Mouse (Mus musculus) adrenal gland, adult 18-20 months (tissue): ENCODE measurements around the gene Mthfr. TPM values are rescaled to one million over a fixed set of nuclear protein-coding genes. Genes with fewer than 3 reads are reported as not detected.

Source experiments
- DNase-seq, 2 experiments: peaks; one replicate each; pipeline ENCODE4 v3.0.0; 2021 to 2022; ENCODE audit warnings: low spot score in 2 of 2
- total RNA-seq, 2 experiments: library from RNA; stranded (reverse); gene quantifications; 1 replicate in 1 of 2; 2 replicates in 1 of 2; pipeline ENCODE4 v1.2.3; 2021

Gene Mthfr
- total RNA-seq, 2 experiments from 2014 or later, result 33.8 to 37.7 TPM

DNA sequence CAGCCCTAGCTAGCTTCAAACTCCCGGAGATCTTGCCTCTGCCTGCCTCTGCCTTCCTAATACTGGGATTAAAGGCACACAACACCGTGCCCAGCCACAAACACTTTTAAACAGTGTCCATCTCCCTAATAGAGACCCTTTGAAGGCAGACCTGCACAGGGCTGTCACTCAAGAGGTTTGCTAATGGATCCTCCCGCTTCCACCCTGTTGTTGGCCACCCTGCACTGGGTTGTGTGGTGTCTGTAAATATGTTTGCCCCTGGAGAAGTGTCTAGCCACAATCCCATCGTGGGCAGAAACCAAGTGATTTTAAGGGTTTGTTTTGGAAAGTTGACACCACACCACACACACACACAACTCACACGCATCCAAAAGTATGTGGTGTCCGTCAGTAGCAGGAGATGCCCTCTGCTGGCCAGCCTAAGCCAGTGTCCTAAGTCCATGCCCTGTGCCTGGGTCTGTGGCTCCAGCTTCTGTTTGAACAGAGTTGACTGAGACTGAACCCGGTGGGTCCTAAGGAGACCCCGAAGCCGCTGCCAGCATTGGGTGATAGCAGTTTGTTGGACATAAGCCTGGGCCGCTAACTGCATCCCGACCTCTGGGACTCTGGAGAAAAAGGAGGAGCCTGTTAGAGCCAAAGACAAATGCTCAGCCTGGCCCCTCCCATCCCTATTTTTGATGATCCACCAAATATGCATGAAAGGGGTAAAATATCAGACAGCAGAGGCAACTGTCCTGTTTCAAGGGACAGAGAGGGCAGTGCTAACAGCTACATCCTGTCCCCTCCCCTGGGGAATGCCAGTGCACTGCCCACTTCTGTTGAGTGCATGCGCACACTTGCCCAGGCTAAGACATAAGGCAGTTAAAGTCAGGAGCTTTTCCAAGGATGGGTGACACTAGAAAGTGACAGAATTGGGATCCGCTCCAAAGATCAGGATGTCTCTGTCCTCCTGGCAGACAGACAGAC lies 21.5 kb downstream of the Mthfr start:
- peak in 1 of 2 experiments; percentile 39 for DNase-seq

DNA sequence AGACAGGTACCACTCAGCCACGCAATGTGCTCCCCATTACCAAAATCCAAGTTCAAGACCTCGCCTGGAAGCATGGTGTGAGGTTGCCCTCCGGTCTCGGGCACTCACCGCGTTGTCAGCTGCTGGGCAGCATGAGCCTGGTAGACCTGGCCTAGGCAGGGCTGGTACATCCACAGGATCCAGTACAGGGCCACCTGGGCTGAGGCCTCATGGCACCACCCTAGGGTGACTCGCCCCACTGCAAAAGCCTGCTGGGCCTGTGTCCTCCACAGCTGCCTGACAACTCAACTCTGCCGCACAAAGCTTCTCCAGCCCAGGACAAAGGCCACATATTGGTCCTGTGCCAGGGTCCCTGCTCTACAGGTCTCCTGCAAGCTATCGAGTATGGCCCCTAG lies 22.2 kb downstream of the Mthfr start:
- DNase-seq, result no peak

DNA sequence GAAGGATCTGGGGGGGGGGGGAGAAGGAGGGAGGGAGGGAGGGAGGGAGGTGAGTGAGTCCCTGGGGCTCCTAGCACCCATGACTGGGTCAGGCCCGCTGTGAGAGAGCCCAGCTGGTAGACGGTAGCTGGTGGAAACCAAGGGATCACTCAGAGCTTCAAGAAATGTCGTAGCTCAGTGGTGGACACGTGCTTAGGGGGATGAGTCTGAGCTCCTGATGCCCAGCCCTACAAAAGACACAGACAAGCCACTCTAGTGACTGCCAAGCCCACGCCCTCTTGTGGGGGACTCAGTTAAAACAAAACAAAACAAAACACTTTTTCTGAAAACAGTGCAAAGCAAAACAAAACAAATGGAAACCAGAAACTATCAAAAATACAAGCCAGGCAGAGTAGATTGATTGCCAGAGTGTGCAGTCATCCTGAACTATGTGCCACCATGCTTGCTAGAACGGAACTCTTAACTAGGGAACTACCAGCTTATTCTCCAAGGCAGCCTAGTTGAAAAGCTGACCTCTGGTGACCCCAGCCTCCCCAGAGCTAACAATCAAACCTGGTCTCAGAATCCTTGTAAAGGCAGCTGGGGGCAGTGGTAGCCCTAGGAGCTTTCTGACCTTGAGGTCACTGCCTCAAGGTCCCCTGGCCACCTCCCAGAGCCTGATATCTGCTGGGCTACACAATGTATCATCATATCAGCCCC lies 27.0 kb downstream of the Mthfr start:
- no peak for DNase-seq

DNA sequence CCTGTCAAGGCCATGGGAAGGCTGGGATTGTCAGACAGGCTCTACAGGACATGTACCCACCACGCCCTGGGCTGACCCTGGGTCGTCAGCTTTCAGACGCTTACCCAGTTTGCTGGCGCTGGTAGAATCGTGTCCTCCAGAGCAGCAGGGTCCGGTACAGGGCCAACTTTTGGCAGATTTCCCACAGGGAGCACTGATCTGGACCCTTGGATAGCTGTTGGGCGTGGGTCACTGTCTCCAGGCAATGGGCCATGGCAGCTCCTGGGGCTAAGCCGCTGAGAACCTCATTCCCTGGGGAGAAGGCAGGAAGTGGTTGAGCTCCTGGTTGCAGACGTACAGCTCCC lies 27.5 kb downstream of the Mthfr start:
- no peak for DNase-seq

DNA sequence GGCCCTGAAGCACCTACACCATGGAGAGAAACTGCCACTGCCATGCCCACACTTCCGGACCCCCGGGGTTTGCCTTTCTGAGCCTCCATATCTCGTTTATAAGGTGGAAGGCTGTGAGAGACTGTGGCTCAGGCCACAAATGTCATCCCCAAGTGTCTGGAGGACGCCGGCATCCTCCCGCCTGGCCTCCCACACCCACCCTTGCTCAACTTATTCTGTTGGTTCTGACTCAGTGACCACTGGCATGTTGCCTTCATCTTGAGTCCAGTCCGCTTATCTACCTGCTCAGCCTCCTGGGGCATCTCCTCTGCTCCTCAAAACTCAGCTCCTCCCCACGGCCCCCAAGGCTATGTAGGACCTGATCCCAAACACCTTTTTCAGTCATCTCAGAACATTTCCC lies 28.5 kb downstream of the Mthfr start:
- DNase-seq, result no peak

DNA sequence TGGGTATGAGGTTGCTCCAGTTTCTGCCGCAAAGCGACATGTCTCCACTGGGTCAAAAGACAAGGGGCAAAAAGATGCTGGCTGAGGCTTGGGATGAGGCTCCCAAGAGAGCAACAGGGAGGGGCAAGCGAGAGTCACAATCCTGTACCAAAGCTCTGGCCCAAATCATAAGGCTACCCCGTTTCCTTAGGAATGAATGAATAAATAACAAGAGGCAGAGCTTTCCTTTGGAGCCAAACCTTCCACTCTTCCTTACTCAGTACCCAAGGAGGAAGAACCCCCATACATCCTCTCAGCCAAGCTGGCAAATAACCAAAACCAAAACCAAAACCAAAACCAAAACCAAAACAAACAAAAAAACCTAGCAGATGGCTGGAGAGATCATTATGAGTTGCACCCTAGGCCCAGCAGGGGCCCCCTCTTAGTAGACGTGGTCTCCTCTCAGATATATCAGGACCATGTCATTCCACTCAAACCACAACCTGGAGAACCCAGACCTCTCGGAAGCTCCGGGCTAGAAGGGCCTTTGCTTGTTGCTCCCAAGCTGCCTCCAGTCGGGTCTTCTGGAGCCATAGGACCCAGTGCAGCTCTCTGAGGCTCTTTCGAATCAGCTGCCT lies 30.8 kb downstream of the Mthfr start:
- DNase-seq, result no peak

DNA sequence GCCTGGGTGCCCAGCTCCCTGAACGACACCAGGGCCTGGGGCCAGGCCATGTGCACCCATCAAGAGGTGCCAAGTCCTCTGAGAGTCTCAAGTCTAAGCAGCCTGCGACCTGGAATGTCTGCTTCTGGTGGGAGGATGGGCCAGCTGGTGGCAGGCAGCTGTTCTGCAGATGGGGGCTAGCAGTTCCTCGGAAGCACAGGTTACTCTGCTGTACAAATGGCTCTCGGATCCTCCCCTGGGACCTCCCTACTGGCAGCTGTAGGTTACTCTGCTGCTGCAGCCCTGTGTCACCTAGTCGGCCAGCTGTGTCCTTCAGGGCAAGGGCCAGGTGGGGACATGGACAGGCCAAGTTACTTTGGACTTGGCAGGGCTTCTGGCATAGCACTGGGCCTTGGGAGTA lies 32.6 kb downstream of the Mthfr start:
- no peak for DNase-seq

DNA sequence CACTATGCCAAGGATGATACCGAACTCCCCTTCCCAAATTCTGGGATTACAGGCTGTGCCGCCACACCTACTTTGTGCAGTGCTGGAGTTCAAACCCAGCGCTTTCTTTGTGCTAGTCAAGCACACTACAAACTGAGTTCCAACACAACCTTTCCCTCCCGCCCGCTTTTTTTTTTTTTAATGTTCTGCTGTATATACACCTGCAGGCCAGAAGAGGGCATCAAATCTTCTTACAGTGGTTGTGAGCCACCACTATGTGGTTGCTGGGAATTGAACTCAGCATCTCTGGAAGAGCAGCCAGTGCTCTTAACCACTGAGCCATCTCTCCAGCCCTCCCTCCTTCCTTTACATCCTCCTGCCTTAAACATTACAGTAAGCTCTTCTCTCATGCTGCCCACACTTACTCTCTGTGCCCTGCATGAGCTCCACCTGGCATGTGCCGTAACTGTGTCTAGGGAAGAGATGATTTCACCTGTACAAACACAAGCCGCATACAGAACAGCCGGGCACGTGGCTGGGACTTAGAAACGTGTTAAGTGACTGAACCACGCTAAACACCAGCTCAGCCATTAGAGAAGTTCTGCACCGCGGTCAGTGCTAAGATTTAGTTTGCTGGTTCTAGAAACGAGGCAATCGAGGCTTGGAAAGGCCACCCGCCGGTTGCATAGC lies 35.8 kb downstream of the Mthfr start:
- DNase-seq, result no peak

DNA sequence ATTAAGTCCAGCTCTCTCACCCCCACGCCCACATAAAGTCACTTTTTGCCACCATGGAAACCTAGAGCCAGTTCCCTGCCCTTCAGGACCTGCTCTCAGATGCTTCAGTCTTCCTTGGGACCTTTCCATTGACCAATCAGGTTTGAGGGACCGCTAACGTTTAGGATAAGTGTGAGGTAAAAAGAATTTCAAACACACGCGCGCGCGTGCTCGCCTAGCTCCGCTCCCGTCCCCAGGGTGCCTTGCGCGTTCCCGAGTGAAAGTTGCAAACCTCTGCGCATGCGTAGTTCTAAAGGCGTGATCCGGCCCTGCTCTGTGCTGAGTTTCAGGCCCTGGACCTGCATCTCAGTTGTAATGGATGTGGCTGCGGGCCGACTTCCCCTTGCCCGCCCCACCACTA lies 36.4 kb downstream of the Mthfr start:
- peak; percentile 64 to 69 for DNase-seq

DNA sequence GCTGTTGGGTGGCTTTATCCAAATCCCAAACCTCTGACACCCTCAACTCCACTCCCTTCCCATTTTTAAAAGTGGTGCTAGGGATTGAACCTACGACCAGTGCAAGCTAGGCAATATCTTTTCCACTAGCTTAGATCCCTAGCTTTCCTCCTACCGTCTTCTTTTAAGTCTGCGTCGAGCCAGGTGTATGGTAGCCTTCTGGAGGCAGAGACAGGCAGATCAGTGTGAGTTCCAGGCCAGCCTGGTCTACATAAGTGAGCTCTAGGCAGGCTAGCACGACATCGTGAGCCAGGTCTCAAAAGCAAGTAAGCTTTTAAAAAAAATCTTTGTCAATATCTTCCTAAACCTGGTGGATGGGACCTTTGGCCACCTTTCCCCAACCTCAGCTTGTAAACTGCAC lies 37.0 kb downstream of the Mthfr start:
- no peak for DNase-seq

DNA sequence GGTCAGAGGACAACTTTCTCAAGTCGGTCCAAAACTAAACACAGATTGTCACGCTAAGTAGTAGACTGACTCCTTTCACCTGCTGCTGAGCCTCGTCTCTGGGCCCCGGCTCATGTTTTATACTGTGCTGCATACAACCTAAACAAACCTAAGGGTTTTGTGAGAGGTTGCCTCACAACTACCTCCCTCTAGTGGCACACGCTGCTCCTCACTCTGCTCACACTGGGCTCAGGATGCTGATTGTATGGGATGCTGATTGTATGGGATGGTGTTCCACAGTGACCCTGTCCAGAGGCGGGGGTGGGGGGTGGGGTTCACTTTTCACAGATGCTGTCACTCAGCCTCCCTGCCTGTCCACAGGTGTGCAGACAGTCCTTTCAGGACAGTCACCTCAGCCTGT lies 40.3 kb downstream of the Mthfr start:
- no peak for DNase-seq

DNA sequence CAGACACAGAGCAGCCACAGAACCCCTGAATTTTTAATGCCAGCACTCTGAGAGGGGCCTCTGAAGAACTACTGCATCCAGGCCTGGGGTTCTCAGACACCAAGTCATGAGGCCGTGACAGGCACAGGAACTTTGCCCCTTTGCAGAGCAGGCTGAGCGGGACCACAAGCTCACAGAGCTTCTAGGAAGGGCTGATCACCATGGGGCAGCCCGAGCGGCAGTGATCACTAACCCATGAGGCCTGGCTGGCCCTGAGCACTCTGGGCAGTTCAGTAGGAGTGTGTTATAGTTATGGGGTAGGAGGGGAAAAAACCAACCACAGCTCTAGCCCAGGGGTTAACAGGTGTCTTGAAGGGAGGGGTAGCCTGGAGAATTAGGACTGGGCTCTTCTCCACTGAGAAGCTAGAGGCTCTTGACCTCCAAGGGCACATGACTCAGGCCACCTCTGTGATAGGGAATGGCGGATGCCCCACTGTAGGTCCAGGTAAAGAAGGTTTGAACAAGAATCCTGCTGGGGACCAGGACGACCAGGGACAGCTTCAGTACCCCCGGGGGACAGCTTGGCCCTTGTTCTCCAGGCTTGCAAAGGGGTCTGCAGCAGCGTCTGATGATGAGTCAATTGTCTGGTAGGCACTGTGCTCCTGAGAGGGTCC lies 41.2 kb downstream of the Mthfr start:
- no peak for DNase-seq

DNA sequence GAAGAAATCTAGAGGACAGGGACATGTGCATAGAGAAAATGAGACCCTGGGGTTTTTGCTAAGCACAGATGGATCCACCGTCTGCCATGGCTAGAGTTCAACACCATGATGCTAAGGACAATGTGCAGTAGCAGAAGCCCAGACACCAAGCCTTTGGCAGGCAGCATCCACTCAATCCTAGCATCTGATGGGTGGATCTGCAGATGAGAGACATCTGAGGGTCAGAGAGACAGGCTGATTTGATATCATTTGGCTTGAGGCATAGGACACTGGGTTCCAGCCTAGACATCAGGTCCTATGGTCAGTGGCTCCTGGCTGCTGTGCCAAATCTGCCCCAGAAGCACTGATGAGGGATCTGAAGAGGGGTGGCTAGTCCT lies 41.7 kb downstream of the Mthfr start:
- no peak for DNase-seq

DNA sequence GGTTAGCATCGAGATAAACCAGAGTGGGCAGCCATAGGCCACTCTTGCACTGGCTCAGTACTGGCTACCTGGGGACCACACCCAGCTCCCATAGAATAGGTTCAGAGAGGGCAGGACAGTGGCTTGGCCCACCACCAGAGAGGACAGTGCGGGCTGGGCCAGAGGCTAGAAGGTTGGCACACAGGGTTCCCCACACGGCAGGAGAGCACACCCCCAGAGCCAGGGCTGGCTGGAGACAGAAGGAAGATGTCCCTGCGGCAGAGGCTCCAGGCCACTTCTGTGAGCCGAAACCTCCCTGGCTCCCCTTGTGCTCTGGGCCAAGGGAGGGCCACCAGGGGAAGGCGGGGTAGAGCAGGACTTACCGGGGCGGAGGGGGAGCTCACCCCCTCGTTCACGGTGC lies 42.3 kb downstream of the Mthfr start:
- no peak for DNase-seq

DNA sequence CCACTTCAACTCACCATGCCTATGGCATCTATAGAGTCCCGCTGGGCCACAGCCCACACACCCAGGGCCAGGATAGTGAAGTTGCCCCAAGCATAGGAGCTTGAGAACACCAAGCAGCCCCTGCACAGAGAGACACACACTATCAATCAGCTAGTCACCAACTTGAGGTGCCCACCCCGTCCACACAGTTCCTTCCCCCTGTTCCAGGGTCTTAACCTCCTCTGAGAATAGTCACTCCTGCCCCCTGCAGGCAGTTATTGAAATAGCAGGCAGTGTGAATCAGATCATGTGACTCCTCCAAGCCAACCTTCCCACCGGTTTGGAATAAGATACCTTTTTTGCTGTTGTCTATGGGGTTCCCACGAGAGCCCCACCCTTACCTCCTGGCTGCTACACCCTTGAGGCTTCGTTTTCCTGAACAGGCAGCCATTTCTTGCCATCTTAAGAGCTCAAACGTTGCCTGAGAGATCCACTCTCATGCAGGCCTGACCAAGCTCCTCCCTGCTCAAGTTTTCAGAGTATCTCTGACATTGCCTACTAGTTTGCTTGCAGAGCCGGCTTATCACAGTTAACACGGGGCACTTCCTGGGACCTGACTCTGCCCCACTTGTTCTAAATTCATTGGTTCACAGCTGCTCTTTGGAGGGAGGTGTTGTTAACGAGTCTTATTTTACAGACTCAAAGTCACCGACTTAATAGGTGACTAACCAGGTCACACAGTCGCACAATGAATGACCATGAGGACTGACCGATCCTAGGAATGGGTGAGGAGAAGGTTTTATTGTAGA lies 43.6 kb downstream of the Mthfr start:
- peak; percentile 37 to 57 for DNase-seq

DNA sequence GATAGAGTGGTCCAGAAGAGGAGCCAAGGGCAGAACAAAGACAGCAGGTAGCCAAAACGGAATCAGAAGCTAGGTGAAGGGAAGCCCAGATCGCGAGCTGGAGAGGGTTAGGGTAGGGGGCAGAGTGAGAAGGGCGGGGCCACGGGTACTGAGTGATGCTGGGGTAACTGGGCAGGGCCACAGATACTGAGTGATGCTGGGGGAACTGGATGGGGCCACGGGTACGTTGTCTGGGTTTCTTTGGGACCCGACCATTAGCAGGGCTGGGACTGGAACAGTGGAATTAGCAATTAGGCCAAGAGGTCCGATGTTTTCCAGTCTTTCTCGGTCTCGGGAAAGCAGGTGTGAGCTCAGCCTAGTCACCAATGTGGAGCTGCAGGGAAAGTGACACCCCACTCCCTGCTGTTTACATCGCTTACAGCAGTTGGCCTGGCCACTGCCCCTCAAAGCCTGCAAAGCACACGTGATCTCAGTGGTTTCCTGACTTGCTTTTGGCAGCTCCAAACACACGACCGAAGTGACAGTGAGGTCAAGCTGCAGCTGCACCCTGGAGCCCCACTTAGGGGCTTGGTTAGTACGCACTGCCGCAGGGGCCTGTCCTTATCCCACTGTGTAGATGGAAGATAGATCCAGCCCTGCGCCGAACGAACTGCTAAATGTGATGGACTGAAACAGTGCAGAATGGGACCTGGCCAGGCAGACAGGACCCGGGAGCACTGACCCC lies 44.5 kb downstream of the Mthfr start:
- DNase-seq, result no peak

DNA sequence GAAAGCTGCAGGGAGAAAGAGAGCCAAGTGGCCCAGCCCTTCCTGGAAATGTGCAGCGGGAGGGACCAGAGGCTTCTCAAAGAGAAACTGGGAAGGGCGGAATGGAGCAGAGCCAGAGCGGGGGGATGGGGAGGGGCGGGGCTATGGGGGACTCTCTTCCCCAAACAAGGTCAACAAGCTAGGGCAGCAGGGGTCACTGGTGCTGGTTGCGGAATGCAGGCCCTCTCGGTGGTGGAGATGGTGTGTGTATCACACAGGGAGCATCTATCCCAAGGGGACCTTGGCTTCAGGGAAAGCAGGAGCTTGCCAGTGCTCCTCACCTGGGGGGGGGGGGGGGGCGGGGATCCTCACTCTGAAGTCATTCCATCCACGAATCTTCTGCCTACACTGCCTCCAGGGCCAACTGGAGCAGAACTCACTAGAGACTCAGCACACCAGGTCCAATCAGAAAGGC lies 45.4 kb downstream of the Mthfr start:
- no peak for DNase-seq

DNA sequence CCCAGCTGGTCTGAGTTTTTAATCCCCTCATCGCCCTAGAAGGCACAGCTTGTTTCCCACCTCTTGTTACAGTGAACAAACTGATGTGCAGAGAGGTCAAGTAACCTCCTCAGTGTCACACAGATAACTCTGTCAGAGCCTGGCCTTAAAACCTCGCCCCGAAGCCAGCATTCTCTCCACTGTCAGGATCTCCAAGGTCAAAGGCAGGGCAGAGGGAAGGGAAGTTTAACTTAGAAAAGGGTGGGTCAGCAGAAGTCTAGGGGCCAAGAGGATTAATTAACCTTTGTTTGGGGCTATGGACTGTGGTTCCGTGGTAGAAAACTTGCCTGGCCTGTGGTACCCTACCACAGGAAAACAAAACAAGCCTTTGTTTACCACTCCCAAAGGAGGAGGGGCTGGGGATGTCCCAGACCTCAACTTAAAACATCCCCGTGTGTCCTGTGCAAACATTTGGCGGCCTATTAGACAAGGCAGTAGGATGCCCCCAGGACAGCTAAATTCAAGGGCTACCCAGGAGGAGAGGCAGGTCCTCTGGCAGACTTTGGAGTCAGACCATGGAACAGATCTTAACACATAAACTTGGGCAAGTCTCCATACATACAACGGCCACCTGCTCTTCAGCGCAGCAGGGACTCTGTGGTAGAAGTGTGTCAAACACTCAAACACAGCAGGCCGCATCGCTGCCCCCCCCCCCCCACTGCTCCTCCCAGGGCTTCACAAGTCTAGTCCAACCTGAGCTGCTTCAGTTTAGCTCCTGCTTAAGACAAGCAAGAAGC lies 46.4 kb downstream of the Mthfr start:
- no peak for DNase-seq

DNA sequence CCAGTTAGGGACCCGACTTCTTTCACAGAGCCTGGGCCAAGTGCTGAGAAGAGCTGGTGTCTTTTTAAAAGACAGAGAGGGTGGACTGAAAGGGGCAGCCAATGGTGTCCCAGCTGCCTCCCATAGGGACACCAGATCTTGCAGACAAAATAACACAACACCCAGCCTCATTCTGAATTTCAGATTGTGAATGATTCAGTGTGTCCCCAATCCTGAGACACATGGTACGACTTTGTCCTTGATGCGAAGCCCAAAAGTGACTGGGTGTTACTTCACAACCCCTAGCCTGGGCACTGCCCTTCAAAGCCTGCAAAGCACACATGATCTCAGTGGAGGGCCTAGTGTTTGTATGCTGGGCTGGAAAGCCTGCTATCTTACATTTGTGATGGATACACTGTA lies 47.0 kb downstream of the Mthfr start:
- no peak for DNase-seq
